Mouse (Mus musculus): ENCODE data around the gene Cacna1s.

- TF ChIP-seq ZNF384 (IDR thresholded peaks at IDR 0.05; ENCODE audit: low read depth, low read length) = no peak
- no peak for TF ChIP-seq HCFC1 (IDR thresholded peaks at IDR 0.05; ENCODE audit: borderline replicate concordance, insufficient read depth, low read length)
- no peak for TF ChIP-seq MAFK (IDR thresholded peaks at IDR 0.05; ENCODE audit: insufficient read depth, low read depth, low read length)
- TF ChIP-seq ZC3H11A (IDR thresholded peaks at IDR 0.05; ENCODE audit: borderline replicate concordance, low read depth, low read length) = no peak
- no peak for TF ChIP-seq CHD2 (IDR thresholded peaks at IDR 0.05; ENCODE audit: low read depth, low read length)
Measured at GRCm38 (mm10) chr1:136130107-136130506, 77.6 kb downstream of the Cacna1s start.

All from ES-E14 (cell line).